Mouse (Mus musculus) heart, postnatal 0 days (tissue): ENCODE data around the gene Siglecf. TPM values are rescaled to one million over a fixed set of nuclear protein-coding genes. Genes with fewer than 3 reads are reported as not detected.

Source experiments
- ATAC-seq: fragments of 200-750 bp; cut with Nextera tagmentation; 2 replicates; pipeline ENCODE4 v1.8.0; 2017; ENCODE audit warnings: low read depth, moderate number of reproducible peaks, moderate library complexity; ENCODE audit not compliant: insufficient read depth
- DNase-seq: peaks from one replicate; pipeline ENCODE4 v3.0.0-alpha.2; 2016; ENCODE audit warnings: low spot score
- H3K27ac ChIP-seq: fragments of 300-500 bp; sonication (generic); 2 replicates; pipeline ENCODE4 v1.5.1; 2014; ENCODE audit warnings: low read depth, mild to moderate bottlenecking
- H3K27me3 ChIP-seq: fragments of 300-500 bp; sonication (generic); 2 replicates; pipeline ENCODE4 v1.6.1; 2014; ENCODE audit warnings: low read length, mixed read lengths; ENCODE audit not compliant: control insufficient read depth, insufficient read depth
- H3K36me3 ChIP-seq: fragments of 300-500 bp; sonication (generic); replicated peaks from 2 replicates; pipeline ENCODE4 v1.6.1; 2014; ENCODE audit warnings: low read length, mixed read lengths; ENCODE audit not compliant: control insufficient read depth, insufficient read depth
- H3K4me1 ChIP-seq: fragments of 300-500 bp; sonication (generic); 2 replicates; pipeline ENCODE4 v1.6.1; 2014; ENCODE audit warnings: antibody characterized with exemption; ENCODE audit not compliant: control insufficient read depth, insufficient read depth
- H3K4me2 ChIP-seq: fragments of 300-500 bp; sonication (generic); 2 replicates; pipeline ENCODE4 v1.6.1; 2014; ENCODE audit warnings: low read depth, mild to moderate bottlenecking, low read length, moderate library complexity
- H3K4me3 ChIP-seq: fragments of 300-500 bp; sonication (generic); 2 replicates; pipeline ENCODE4 v1.5.1; 2014; ENCODE audit warnings: low read depth, low read length
- H3K9ac ChIP-seq: fragments of 300-500 bp; sonication (generic); replicated peaks from 2 replicates; pipeline ENCODE4 v1.6.1; 2014; ENCODE audit warnings: low read depth, low read length, mixed read lengths
- H3K9me3 ChIP-seq: fragments of 300-500 bp; sonication (generic); replicated peaks from 2 replicates; pipeline ENCODE4 v1.6.1; 2016; ENCODE audit warnings: low read length; ENCODE audit not compliant: control insufficient read depth
- CTCF ChIP-seq: IDR thresholded peaks from 2 replicates; pipeline ENCODE4 v1.5.1; 2016; ENCODE audit warnings: antibody characterized with exemption, control low read depth, low read depth
- EP300 ChIP-seq: IDR thresholded peaks from 2 replicates; pipeline ENCODE4 v1.6.1; 2016; ENCODE audit warnings: antibody characterized with exemption, low read depth
- WGBS: fragments of 180-500 bp; shearing (Covaris S2); extraction: QIAGEN DNeasy Blood & Tissue Kit; methylation state at CpG from one replicate; pipeline ENCODE4 v1.1.7; 2014; 5-methylcytosine and 5-hydroxymethylcytosine counted together
- polyA plus RNA-seq: library from polyadenylated mRNA; unstranded; fragments of >200 nt; fragmentation: Nextera tagmentation; extraction: Ambion mirVana; gene quantifications from 2 replicates; pipeline ENCODE4 v1.2.1, GENCODE M21; 2015
- total RNA-seq: library from RNA; depleted of rRNA; stranded (reverse); fragments of >200 nt; gene quantifications from 2 replicates; pipeline ENCODE4 v1.2.3, GENCODE M21; 2014; ENCODE audit warnings: low replicate concordance; rRNA removed

Gene Siglecf
- total RNA-seq (0.12 TPM in 1 of 2 replicates, not detected in the other), polyA plus RNA-seq (0.07 and 0.12 TPM in 2 replicates)

GRCm38 (mm10) chr7:43351154-43351553, at the start of gene Siglecf:
Gene Siglecf (plus strand): TSS chr7:43351341.
- ATAC-seq (no peak), DNase-seq (no peak)
- 53% methylated on average over 3 of the region's 3 CpGs for WGBS

GRCm38 (mm10) chr7:43305235-43305634, 45.9 kb upstream of the Siglecf start:
- Histone ChIP-seq H3K9me3 (no peaks in the 10 kb centered on the region), H3K4me3 (0 out of 2 replicates have a peak overlapping the region, but pooled peaks have one; percentile 9), H3K27ac (peak overlapping the region; percentile 91), H3K4me2 (peak overlapping the region; percentile 48), H3K36me3 (peaks cover 61% of the 10 kb centered on the region), H3K27me3 (no peaks in the 10 kb centered on the region), H3K4me1 (peaks cover 29% of the 10 kb centered on the region), H3K9ac (no peak overlapping the region)
- ATAC-seq, result peak; percentile 85
- peak; percentile 80 for DNase-seq
- peak; percentile 21 for TF ChIP-seq CTCF
- peak; percentile 48; the same call in 1 of the 2 replicates for TF ChIP-seq EP300
- 18% methylated on average over 3 of the region's 3 CpGs for WGBS

More at GRCm38 (mm10) chr7:43351154-43351553, at the start of gene Siglecf:
- H3K9ac ChIP-seq, result no peak within 1 kb of the TSS
- no peak within 1 kb of the TSS for H3K4me3 ChIP-seq
- H3K27me3 ChIP-seq, result no peaks in the 10 kb centered on the region
- H3K9me3 ChIP-seq, result no peaks in the 10 kb centered on the region
- no peaks in the 10 kb centered on the region for H3K4me1 ChIP-seq
- no peak within 1 kb of the TSS for H3K4me2 ChIP-seq
- H3K36me3 ChIP-seq, result no peaks in the 10 kb centered on the region
- H3K27ac ChIP-seq, result no peak within 1 kb of the TSS
- TF ChIP-seq EP300, result no peak
- no peak for TF ChIP-seq CTCF

- H3K4me2 ChIP-seq, result no peak overlapping the region
- peaks cover 46% of the 10 kb centered on the region for H3K4me1 ChIP-seq
- H3K9me3 ChIP-seq, result no peaks in the 10 kb centered on the region
- DNase-seq, result no peak
- whole genome bisulfite sequencing, result 71% methylated on average over 2 of the region's 2 CpGs
- H3K27ac ChIP-seq, result peak overlapping the region; percentile 44
- peaks cover 40% of the 10 kb centered on the region for H3K36me3 ChIP-seq
- no peak overlapping the region for H3K9ac ChIP-seq
- no peaks in the 10 kb centered on the region for H3K27me3 ChIP-seq
- TF ChIP-seq CTCF, result no peak
- TF ChIP-seq EP300, result no peak; the same call in 1 of the 2 replicates
- no peak overlapping the region for H3K4me3 ChIP-seq
- no peak for ATAC-seq
Observed at GRCm38 (mm10) chr7:43309069-43309468, 42.1 kb upstream of the Siglecf start.

- TF ChIP-seq EP300, result no peak
- peak overlapping the region; percentile 91 for H3K4me2 ChIP-seq
- peak; percentile 31 for DNase-seq
- no peaks in the 10 kb centered on the region for H3K27me3 ChIP-seq
- H3K4me3 ChIP-seq, result peak overlapping the region; percentile 88
- 30% methylated on average over 6 of the region's 6 CpGs for WGBS
- H3K9me3 ChIP-seq, result no peaks in the 10 kb centered on the region
- H3K36me3 ChIP-seq, result peaks cover 35% of the 10 kb centered on the region
- H3K9ac ChIP-seq, result 0 out of 2 replicates have a peak overlapping the region, but pooled peaks have one; percentile 89
- peaks cover 30% of the 10 kb centered on the region for H3K4me1 ChIP-seq
- peak overlapping the region; percentile 97 for H3K27ac ChIP-seq
- no peak for ATAC-seq
Observed at GRCm38 (mm10) chr7:43311632-43312031, 39.5 kb upstream of the Siglecf start.

- ATAC-seq, result peak; percentile 50
- Histone ChIP-seq H3K9ac (peak overlapping the region; percentile 89), H3K4me1 (peaks cover 29% of the 10 kb centered on the region), H3K27ac (peak overlapping the region; percentile 97), H3K9me3 (no peaks in the 10 kb centered on the region), H3K36me3 (peaks cover 27% of the 10 kb centered on the region), H3K4me3 (peak overlapping the region; percentile 88), H3K4me2 (peak overlapping the region; percentile 91), H3K27me3 (no peaks in the 10 kb centered on the region)
- TF ChIP-seq EP300 (no peak), CTCF (no peak)
- no peak for DNase-seq
- under 1% methylated on average over 32 of the region's 32 CpGs for WGBS
Observed at GRCm38 (mm10) chr7:43312386-43313012, 38.6 kb upstream of the Siglecf start.
